Mouse (Mus musculus) ES-Bruce4 (cell line): ENCODE data around the gene Gm20538.

Experiments used
- CTCF ChIP-seq: IDR thresholded peaks from one replicate; pipeline ENCODE4 v1.8.1; 2011; ENCODE audit warnings: low read depth, low read length
- POLR2A ChIP-seq: IDR thresholded peaks from one replicate; pipeline ENCODE4 v1.8.1; 2011; ENCODE audit warnings: low read length; ENCODE audit not compliant: insufficient read depth

DNA sequence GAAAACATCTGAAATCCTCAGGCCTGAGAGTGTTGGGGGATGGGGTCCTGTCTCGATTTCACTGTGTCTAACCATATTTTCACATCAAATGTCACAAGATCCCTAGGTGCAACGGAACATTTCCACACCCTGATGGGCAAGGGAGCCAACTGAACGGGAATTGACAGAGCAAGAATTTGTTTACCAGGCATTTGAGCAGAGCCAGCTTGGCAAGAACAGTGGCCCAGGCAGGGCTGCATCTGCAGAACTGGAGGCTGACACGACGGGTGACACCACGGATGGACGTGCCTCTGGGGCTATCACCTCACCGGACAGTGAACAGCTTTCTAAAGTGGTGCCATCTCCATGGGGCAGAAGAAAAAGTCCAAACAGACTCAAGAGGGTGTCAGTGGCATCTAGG lies 15.2 kb downstream of the Gm20538 start:
- TF ChIP-seq POLR2A = no peak
- no peak for TF ChIP-seq CTCF
